Mouse (Mus musculus) layer of hippocampus, adult 6 months (tissue): ENCODE results near the gene Gmpr. TPM values are rescaled to one million over a fixed set of nuclear protein-coding genes. Genes with fewer than 3 reads are reported as not detected.

Experiments used
- long read RNA-seq, 2 experiments: library from polyadenylated mRNA; unstranded; transcript quantifications; one replicate each; pipeline ENCODE4 v2.0.0; 2019 to 2020
- polyA plus RNA-seq: library from polyadenylated mRNA; unstranded; fragments of <200 nt; fragmentation: Nextera tagmentation; gene quantifications from 2 replicates; pipeline ENCODE4 v1.2.3, GENCODE M21; 2021

The Gmpr gene
- 130 and 135 TPM in 2 replicates for polyA plus RNA-seq
- long read RNA-seq, experiment 1, transcript Gmpr-201 (9 exons, 1,580 nt): major isoform, 246 of 272 reads
- long read RNA-seq, experiment 1, partial matches to known transcripts: 18 of 272 reads
- long read RNA-seq, experiment 1, other reads (novel, unspliced or antisense): 8 of 272 reads
- long read RNA-seq, experiment 2, transcript Gmpr-201 (9 exons, 1,580 nt): major isoform, 474 of 655 reads
- long read RNA-seq, experiment 2, partial matches to known transcripts: 5 of 655 reads
- long read RNA-seq, experiment 2, other reads (novel, unspliced or antisense): 175 of 655 reads

DNA sequence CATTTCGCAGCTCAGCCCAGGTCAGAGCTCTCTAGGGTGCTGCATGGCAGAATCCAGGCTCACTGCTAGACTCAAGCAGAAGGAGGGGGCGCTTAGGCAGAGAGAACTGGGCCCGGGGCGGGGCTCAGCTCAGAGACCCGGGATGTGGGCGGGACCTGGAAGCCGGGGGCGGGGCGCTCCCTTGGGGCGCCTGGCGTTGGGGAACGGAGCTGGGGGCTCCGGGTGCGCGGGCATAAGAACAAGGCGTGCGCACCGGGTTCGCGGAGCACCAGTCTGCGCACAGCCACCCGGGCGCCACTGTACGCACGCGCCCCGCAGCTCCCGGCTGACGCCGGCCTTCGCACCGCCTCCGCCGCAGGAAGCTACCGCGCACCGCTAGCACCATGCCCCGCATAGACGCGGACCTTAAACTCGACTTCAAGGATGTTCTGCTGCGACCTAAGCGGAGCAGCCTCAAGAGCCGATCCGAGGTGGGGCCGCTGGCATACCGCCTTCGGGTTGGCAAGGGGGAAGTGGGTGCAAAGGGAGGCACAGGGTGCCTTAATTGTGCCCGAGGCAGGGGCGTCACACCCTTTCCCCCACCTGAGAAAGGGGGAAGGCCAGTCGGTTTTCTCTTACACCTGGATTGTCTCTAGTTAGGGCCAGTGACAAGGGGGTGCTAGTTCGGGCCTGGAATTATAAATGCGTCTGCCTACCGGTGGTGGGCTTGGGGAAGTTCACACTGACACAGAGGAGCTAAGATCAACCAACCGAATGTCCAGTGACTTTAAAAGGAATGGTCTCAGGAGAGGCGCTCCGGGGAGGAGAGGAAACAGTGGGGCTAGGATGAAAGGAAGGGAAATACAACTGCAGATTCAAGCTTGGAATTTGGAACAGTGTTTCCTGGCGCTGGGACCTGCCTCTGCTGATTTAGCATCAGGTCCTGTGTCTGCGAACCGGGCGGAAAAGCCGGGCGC lies at the start of gene Gmpr:
Gene Gmpr, plus strand, starts transcription at position 171 of the 956 bp plus-strand sequence.

Other genes with a start within 250 kb of the Gmpr start
- 3.1 and 3.4 TPM in 2 replicates for gene Mylip, start 117.7 kb upstream of the Gmpr start, polyA plus RNA-seq